Mouse (Mus musculus) adrenal gland, postnatal 4 days (tissue): ENCODE data around the gene Klra6. TPM values are rescaled to one million over a fixed set of nuclear protein-coding genes. Genes with fewer than 3 reads are reported as not detected.
"Not testable (repeated sequence)": the region's sequence is repeated elsewhere in the genome, so short reads cannot be mapped to it uniquely, and the experiment has no call there.

Experiments
- DNase-seq, 2 experiments: peaks; one replicate each; pipeline ENCODE4 v3.0.0; 2021 to 2022; ENCODE audit warnings: low spot score in 2 of 2, mixed read lengths in 2 of 2
- long read RNA-seq, 2 experiments: library from polyadenylated mRNA; stranded (forward); transcript quantifications; one replicate each; pipeline ENCODE4 v2.0.0; 2021
- total RNA-seq, 2 experiments: library from RNA; stranded (reverse); gene quantifications; 2 replicates each; pipeline ENCODE4 v1.2.3; 2021

Gene Klra6
- not detected for total RNA-seq
- long read RNA-seq, experiment 1: 0 reads
- long read RNA-seq, experiment 2: 0 reads

DNA sequence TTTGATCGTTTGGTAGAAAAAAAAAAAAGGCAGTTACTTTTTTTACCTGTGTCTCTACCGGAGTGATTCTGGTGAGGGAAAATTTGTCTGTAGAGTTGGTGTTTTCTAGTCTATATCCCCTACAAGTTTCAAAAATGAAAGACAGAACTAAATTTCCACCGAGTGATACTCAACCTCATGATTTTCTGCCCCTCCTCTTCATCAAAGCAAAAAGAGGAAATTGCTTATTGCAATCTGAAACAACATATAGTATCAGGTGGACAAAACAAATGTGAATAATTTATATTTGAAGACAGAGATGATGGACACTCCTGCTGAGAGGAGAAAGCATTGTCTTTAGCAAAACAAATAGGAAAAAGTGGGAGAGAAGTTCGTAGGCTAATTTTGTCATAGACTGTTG lies at the start of gene Klra6:
Gene Klra6, minus strand, starts transcription at position 101 of the 400 bp plus-strand sequence.
- no peak for DNase-seq

DNA sequence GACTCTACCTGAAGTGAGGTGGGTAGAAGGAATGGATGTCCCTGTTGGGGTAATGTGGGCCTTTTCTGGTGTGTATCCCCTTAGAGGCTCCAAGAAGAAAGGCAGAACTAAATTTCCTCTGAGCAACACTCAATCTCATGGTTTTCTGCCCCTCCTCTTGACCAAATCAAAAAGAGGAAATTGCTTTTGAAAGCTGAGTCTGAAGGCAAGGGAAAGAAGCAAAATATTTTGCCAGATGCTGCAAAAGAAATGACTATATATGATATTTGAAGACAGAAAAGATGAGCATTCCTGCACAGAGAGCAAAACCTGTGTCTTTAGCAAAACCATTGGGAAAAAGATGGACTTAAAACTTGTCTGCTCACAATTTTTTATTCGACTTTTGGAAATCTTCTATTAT lies 40.4 kb upstream of the Klra6 start, which contains the start of gene Klra4:
Gene Klra4, minus strand, starts transcription at position 101 of the 400 bp plus-strand sequence.
- DNase-seq: not testable (repeated sequence)

DNA sequence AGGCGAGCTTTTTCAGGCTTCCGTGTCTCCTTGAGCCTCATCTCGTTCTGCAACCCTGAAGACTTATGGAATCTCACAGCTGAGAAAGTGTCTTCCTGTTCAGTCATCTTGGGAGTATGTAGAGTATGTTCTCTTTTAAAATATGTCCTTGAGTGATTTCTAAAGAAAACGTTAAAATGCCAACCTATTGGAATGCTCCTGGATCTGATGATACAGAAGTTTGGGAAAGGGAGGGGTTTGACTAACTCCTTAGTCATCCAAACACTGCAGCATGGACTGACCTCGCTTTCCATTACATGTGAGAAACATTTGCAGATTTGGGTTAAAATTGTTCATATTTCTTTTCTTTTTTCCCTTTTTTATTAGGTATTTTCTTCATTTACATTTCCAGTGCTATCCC lies 38.4 kb upstream of the Klra6 start:
- no peak for DNase-seq

DNA sequence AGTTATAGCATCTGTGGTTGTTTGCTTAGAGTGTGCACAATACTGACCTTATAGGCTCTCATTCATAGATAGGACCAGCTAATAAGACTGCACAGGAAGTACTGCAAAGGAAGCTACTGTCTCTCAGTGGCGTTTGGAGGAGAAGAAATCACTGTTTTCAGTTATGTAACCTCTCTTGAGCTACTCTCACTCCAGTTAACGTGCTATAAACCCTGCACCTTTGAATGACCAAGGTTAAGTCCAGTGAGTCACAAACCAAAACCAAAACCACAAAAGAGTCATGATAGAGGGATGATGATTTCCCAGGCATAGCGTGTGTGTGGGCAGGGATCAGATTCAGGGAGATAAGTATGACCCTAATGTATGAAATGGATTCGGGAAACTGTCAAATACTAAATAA lies 8.4 kb upstream of the Klra6 start:
- DNase-seq: not testable (repeated sequence)

DNA sequence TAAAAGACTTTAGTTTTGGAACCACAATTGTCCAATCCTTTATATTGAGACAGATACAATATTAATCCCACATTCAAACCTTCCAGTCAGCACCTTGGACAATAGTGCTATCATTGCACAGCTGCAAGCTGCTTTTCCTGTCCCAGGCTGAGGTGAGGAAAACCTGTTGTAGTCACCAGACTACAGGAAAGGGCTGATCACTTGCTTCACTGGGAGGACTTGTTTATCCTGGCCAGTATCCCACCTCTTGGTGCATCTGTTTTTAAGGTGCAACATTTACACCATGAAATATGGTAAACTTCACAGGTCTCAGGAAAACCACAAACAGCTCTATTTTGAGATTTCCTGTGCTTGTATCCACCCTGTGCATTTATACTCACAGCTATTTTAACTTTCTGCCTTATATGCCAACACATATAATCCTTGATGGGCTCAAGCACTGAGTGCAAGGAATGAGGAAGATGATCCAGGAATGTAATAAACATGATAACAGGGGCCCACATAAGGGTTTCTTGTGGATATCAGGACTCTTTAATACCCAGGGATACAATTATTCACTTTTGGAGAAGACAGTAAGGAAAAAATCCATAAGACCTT lies 4.8 kb upstream of the Klra6 start:
- not testable (repeated sequence) for DNase-seq

Other genes with a start within 250 kb of the Klra6 start
- not detected for gene Gm156, start 242.7 kb downstream of the Klra6 start, total RNA-seq
- not detected for gene Gm17631, start 164.3 kb downstream of the Klra6 start, total RNA-seq
- under 1 TPM in 1 of 2 experiments, not detected in 1; 0.25 TPM for gene Klra17, start 150.3 kb downstream of the Klra6 start, total RNA-seq
- gene Klra5, start 109.3 kb downstream of the Klra6 start, total RNA-seq: not detected
- gene Klra4, start 40.3 kb upstream of the Klra6 start, total RNA-seq: not detected
- not detected for gene Klra8, start 102.9 kb upstream of the Klra6 start, total RNA-seq
- not detected for gene Klra9, start 166.2 kb upstream of the Klra6 start, total RNA-seq
- gene Klra7, start 206.4 kb upstream of the Klra6 start, total RNA-seq: not detected